Mouse (Mus musculus) Muller cell, postnatal 12 days (primary cell): ENCODE results near the gene Supt3.

ENCODE experiments used
- DNase-seq: peaks from one replicate; pipeline ENCODE4 v3.0.0-alpha.2; 2015; ENCODE audit errors: inconsistent ontology term

Supt3 gene

DNA sequence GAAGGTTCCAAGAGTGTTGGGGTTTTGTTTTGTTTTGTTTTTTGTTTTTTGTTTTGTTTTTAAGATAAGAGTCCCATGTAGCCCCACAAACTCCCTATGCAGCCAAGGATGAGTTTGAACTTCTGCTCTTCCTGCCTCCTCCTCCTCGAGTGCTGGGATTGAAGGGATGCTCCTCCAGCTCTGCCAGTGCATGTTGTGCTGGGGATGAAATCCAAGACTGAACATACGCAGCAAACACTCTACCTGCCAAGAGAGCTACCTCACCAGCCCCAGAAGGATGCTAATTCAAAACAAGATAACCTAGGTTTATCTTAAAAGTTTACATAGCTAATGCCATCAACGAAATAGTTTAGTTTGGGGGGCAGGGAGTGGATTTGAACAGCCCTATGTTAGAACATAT is 276.4 kb downstream of the Supt3 start:
- DNase-seq: no peak

DNA sequence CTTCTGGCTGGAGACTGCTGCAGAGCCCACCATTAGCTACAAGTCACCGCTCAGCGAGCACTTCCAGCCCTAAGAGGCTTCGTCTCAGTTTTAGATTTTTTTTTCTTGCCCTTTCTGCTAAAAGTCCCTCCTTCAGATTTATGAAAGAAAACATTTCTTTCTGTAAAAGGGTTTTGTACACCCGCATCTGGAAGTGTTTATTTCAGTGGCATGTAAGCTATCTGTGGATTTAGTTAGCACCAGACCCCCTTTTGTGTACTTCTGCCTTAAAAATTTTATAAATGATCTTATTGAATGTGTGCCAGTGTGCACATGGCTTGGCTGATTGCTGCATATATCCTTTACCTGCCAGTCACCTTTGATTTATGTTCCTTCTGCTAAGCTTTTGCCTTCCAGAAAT is 277.6 kb downstream of the Supt3 start:
- no peak for DNase-seq

DNA sequence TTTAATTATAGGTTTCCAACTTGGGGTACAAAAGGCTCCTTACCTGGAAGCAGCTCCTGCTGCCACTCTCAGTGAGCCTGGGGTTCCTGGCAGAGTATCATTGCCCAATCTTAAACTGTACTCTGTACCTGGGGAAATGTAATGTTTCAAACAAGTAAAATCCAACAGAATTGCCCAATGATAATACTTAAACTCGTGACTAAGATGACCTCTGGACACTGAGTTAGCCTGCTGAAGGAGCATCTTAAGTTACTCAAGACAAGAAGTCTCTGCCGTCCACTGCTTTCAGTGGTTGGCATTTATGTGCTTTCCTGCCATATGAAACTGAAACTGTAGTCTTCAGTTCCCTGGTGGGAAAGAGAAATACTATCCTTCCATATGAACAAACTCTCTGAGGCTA is 279.9 kb downstream of the Supt3 start:
- no peak for DNase-seq

DNA sequence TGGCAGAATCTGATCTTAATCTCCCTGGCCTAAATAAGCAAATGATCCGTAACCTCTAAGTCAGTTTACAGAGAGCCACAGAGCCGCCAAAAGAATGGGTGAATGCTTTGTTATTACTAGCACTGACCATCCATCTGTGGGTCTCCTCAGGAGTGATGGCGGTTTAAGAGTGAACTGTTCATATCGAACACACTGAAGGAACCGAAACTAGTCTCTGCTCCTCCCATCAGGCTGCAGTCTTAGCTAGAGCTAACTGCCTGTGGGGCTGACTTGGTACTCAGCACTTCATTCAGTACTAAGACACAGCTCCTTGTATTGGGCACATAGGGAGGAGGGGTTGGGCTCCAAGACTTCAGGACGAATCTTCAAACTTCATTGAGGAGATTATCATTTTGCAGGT is 280.8 kb downstream of the Supt3 start:
- no peak for DNase-seq

- peak; percentile 28 for DNase-seq
These were observed 281.8 kb downstream of the Supt3 start for GRCm38 (mm10) chr17:45058566-45059363.

DNA sequence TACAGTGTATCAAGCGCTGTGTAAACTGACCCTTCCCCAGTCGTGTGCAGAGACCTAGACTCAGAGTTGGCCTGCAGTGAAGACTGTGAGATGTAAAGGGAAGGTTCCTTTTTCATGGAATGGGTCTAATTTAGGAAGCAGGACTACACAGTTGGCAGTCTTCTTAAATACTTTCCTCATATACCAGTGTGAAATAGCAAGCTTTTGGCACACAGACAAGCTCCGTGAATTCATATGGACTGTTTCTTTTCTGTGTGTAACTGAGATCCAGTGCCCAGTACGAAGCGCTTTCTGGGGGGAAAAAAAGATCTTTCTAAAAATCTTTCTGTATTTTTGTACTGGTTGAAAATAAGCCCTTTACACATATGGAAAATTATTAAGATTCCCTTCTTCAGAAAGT is 286.8 kb downstream of the Supt3 start:
- DNase-seq: no peak

DNA sequence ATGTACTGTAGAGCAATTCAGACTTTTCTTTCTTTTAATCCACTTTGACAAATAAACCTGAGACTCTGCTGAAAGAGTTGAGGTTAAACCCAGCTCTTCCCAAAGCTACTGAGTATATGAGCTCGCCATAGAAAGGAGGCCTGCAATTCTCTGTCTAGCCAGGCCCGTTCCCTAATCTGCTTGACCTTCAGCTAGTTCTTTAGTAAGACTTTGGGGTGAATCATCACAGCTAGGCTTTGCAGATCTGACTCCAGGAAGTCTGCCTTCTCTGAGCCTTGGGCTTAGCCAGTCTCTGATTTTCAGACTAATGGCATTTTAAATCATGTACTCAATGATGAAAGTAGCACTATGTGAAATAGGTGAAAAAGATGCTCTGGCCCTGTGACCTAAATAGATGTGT is 288.5 kb downstream of the Supt3 start:
- peak; percentile 8 for DNase-seq

GRCm38 (mm10) chr17:45067441-45067840 is 290.5 kb downstream of the Supt3 start:
- DNase-seq: no peak

DNA sequence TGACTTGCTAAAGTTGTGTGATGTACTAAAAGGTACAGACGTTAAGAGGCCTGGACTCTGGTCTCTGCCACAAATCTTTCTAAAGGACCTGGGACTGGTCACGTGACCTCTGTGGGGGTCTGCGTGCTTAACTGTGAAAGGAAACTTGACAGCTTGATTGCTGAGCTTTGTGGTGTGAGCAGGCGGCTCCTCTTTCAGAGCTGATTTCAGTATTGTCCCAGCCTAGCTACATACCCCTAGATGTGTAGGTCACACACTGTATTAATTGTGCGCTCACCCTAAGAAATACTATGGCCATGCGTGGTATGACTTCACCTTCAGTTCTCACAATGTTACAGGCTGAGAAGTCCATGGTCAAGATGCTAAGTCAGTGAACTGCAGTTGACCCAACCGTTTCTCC is 291.4 kb downstream of the Supt3 start:
- DNase-seq: no peak

DNA sequence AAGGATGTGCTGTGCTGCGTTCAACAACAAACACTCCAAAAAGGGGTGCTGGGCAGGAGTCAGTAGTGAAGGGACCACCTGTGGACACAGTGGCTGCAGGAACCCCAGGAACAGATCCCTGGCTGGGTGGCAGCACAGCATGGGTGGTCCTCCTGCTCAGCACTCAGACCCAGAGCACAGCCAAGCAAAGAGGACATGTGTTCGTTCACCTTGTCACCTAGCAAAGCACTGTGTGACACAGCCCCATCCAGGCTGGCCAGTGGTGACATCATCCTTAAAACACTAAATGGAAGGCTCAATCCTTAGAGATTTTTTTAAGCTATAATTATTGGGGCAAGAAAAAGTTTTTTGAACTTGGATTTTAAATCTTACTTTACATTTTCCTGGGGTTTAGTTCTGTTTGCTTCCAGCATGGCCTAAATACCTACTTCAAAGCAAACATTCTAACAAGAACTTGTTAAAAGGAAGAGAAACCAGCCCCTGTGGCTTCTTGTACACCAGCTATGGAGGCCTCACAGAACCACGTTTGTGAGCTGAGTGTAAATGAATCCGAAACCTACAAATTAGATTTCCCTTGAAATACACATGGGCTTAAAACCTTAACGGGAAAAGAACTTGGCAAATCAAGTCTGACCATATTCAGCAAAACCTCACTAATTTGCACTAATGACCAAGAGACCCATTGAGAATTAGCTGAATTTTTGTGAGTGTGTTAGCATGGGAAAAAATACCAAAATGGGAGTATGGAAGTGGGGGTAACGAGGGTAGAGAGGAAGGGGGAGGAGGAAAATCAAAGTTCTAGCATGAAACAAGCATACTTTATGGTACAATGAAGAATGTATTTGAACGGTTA is 295.8 kb downstream of the Supt3 start:
- no peak for DNase-seq

DNA sequence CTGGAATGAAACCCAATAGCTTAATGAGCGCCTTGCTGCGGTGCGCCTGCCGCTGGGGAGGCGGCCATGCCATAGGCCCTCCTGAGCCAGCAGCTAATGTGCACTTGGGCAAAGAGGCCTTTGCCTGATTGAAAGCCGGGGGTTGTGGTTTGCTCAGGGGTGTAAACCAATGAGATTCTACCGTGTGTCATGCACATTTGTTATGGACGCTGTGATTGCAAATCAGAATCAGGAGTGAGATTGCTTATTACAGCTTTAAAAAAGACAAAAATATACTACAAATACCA is 296.3 kb downstream of the Supt3 start:
- DNase-seq: peak; percentile 10

GRCm38 (mm10) chr17:45073779-45074178 is 296.8 kb downstream of the Supt3 start:
- no peak for DNase-seq

GRCm38 (mm10) chr17:45076951-45077350 is 300.0 kb downstream of the Supt3 start:
- DNase-seq: no peak

- peak; percentile 59 for DNase-seq
These were observed 301.1 kb downstream of the Supt3 start for GRCm38 (mm10) chr17:45077921-45078640.

DNA sequence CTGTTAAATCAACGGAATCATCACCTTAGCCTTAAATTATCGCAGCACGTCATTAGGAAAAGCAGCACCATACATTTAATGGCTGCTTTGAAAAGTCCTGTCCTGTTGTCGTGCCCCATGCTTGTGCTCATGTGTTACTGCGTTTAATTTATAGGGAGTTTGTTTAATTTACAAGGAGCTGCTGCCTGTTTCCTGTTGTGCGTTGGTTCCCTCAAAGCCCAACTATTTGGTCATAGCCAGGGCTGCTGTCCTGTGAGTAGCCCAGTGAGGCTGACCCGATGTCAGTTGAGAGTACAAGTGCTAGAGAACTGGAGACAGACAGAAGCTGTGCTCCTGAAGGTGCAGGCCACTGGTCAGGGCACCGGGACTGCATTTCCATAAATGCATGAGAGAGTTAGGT is 304.6 kb downstream of the Supt3 start:
- DNase-seq: no peak

DNA sequence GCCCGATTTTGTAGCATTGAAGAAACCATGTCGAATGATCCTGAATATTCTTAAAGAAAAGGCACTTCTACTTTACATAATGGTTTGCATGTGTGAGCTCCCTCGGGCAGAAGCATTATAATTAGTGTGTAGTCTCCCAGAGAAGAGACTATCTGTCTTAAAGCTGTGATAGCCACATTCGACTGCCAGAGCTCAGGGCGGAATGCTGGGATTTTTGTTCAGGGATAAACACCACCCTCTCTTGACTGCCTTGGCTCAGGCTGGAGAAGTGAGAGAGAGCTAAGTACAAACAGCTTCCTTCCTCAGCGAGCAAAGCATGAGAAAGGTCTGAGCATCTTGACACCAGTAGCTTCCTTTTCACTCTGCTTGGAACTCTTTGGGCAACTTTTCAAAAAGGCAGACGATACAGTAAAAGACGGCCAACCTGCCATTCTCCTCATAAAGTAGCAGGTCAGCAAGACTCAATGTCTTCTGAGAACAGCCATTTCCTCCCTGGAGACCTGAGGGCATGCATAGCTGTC is 305.1 kb downstream of the Supt3 start:
- no peak for DNase-seq

DNA sequence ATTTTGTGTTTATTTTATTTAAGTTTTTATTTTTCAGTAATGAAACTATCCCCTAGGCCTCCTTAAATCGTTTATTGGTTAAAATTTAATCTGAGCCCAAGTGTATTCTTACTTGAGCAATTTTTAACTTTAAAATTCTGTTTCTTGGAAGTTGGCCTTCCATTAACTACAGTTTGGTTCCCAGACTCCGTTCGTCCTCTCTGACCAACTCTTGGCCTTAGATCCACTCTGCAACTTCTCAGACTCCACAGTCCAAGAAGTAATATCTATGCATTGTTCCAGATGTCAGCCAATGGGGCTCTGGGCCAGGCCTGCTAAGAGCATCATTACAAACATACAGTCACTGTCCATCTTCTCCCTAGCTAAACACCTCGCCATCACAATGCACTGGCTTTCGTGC is 309.4 kb downstream of the Supt3 start:
- no peak for DNase-seq

DNA sequence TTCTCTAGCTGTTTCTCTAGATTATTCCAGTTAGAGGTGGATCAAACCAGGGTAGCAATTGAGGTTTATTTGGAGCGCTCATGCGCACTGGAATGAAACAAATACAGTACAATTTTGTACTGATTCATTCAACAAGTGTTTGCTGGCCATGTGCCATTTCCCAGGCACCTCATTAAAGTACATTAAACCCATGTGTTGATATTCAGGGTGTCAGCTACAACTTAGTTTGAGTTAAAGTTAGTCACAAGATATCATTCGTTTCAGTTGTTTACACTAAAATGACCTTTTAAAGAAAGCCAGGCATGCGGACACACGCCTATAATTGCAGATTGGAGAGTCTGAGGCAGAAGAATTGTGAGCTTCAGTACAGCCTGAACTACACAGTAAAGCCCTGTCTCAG is 310.1 kb downstream of the Supt3 start:
- peak; percentile 97 for DNase-seq

GRCm38 (mm10) chr17:45101064-45101463 is 324.1 kb downstream of the Supt3 start:
- no peak for DNase-seq

DNA sequence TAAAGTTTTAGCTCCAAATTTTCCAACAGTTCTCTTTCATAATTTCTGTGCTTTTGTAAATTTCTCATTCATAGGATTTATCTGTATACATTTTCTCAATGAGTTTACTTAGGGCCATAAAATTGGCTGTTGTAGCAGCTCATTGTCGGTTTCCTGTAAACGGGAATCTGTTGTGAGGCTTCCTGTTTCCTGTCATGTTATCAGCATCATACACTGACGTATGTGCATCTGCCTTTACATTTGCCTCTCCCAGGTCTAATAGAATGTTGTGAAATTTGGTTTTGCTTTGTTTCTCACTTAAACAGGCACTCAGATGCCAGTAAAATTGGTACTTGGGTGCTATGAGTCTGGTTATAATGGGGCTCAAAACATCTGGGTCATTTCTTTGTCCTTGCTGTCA is 338.4 kb downstream of the Supt3 start:
- no peak for DNase-seq

DNA sequence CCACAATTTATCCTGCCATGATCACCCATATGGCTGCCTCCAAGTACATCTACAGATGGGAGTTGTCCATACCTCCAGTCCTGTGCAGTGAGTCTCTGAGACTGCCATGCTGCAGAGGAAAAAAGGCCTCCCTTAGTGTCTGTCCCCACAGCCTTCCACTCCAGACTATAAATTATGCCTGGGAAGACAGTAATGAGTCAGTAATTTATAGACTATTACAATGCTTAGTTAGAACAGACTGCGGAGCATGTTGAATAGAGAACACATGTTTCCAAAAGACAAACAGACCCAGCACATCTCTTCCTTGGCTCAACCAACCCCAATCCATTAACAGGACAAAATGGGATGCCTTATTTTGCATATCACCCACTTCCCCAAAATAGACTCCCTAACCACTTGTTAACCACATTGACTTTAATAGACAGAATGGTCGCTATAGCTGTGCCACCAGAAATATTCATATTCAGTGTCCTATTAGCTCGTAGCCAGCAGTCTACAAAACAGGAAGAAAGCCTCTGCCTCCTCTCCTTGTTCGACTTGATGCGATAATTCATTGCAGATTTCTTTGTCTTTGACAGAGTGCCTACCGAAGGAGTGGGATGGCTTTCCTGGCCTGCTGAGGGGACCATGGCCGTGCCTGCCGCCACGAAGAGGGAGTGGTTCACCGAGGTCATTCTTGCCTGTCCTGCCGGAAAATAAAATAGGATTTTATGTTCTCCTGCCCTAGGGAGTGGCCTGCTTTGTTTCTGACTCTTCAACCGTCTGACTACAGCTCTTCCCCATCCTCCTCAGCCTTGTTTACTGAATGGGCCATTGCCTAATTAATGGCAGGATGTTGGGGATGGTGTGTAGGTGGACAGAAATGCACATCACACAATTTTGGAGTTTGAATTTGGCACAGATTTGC is 341.9 kb downstream of the Supt3 start:
- peak; percentile 74 for DNase-seq
